Mouse (Mus musculus): ENCODE results near the gene Tysnd1. TPM values are rescaled to one million over a fixed set of nuclear protein-coding genes. Genes with fewer than 3 reads are reported as not detected.
A peak's percentile ranks its signal among the peaks of the same experiment; 100 is the strongest.

Tysnd1 gene
- polyA plus RNA-seq, 1 experiment from 2014 or later, result 36.6 TPM

DNA sequence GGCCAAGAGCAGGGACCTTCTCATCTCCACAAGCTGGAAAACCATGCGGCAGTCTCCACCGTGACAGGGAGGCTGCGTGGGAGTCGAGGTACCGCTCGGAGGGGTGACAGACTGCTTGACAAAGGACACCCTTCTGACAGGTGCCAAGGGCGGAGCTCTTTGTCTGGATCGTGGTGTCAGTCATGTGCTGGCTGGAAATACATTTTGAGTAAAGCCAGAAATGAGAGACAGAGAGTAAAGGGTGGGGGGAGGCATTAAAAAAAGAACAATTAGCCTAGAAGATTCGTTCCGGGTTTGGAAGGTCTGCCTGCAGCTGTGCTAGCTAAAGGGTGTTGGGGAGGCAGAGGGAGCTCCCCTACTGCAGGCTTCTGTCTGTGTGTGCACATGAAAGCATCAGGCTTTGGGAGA is 41.4 kb downstream of the Tysnd1 start:
- Histone ChIP-seq H3K4me1 (ENCODE audit: control insufficient read depth, insufficient read depth, low read length) (no peaks in the 10 kb centered on the region), H3K9ac (ENCODE audit: low read length) (no peak overlapping the region), H3K27ac (replicated peaks; ENCODE audit: low read depth, low read length) (no peak overlapping the region), H3K36me3 (ENCODE audit: control insufficient read depth, insufficient read depth, low read length) (peaks cover 9% of the 10 kb centered on the region; the same call in 1 of the 2 replicates), H3K27me3 (ENCODE audit: control insufficient read depth, insufficient read depth, low read length) (no peaks in the 10 kb centered on the region), H3K4me3 (ENCODE audit: low read depth, low read length) (no peak overlapping the region), H3K9me3 (ENCODE audit: control insufficient read depth, low read length) (no peaks in the 10 kb centered on the region), H3K4me2 (ENCODE audit: low read depth, severe bottlenecking) (no peak overlapping the region)
- 81% methylated on average over 10 of the region's 10 CpGs for WGBS
- no peak for ATAC-seq (ENCODE audit: insufficient number of reproducible peaks, low FRiP score, low TSS enrichment, low read depth)
- DNase-seq (ENCODE audit: low spot score), result no peak

DNA sequence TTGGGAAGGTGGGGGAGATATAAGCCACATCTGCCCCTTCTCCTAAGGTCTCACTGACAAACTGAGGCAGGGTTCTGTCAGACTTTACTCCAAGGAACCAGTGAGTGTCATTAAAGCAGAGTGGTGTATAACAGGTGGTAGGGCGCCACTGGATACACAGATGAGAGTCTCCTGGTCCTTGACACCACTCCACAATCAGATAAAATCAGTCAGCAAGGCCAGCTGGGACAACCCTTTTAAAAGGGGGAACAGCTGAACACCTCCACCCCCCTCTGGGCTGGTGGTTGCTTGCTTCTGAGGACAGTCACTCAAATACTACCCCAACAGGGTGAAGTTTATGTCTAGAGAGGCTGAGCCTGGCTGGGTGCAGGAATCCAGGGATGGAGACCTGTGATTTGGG is 42.2 kb downstream of the Tysnd1 start:
- no peaks in the 10 kb centered on the region for H3K27me3 ChIP-seq (ENCODE audit: control insufficient read depth, insufficient read depth, low read length)
- H3K9ac ChIP-seq (ENCODE audit: low read length), result no peak overlapping the region
- ATAC-seq (ENCODE audit: insufficient number of reproducible peaks, low FRiP score, low TSS enrichment, low read depth) (no peak), DNase-seq (ENCODE audit: low spot score) (no peak)
- 95% methylated on average over 1 of the region's 1 CpGs for WGBS
- H3K36me3 ChIP-seq (ENCODE audit: control insufficient read depth, insufficient read depth, low read length), result peaks cover 13% of the 10 kb centered on the region; the same call in 1 of the 2 replicates
- no peaks in the 10 kb centered on the region for H3K4me1 ChIP-seq (ENCODE audit: control insufficient read depth, insufficient read depth, low read length)
- H3K27ac ChIP-seq (replicated peaks; ENCODE audit: low read depth, low read length), result no peak overlapping the region
- no peak overlapping the region for H3K4me3 ChIP-seq (ENCODE audit: low read depth, low read length)
- no peaks in the 10 kb centered on the region for H3K9me3 ChIP-seq (ENCODE audit: control insufficient read depth, low read length)
- H3K4me2 ChIP-seq (ENCODE audit: low read depth, severe bottlenecking), result no peak overlapping the region

DNA sequence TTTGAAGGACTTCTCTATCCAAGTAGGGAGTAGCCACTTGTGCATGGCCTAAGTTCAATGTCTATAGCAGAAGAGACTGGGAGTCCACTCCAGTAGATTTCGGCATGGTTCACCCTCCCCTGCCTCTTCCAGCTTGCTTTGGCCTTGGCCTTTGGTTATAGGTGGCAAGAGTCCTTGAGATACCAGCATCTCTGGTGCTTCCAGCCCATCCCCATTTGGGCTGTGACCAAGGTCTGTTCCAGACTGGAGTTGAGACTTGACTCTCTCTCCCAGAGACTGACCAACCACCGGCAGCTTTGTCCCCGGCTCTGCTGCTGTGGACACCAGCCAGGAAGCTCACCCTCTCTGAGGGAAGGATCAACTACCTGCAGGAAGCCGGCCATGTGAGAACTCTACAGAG is 42.8 kb downstream of the Tysnd1 start:
- DNase-seq (ENCODE audit: low spot score), result no peak
- ATAC-seq (ENCODE audit: insufficient number of reproducible peaks, low FRiP score, low TSS enrichment, low read depth), result no peak
- H3K9ac ChIP-seq (ENCODE audit: low read length), result no peak overlapping the region
- H3K4me1 ChIP-seq (ENCODE audit: control insufficient read depth, insufficient read depth, low read length), result no peaks in the 10 kb centered on the region
- H3K4me2 ChIP-seq (ENCODE audit: low read depth, severe bottlenecking), result no peak overlapping the region
- H3K27me3 ChIP-seq (ENCODE audit: control insufficient read depth, insufficient read depth, low read length), result no peaks in the 10 kb centered on the region
- peaks cover 13% of the 10 kb centered on the region; the same call in 1 of the 2 replicates for H3K36me3 ChIP-seq (ENCODE audit: control insufficient read depth, insufficient read depth, low read length)
- H3K4me3 ChIP-seq (ENCODE audit: low read depth, low read length), result no peak overlapping the region
- H3K9me3 ChIP-seq (ENCODE audit: control insufficient read depth, low read length), result no peaks in the 10 kb centered on the region
- no peak overlapping the region for H3K27ac ChIP-seq (replicated peaks; ENCODE audit: low read depth, low read length)
- 95% methylated on average over 4 of the region's 4 CpGs for WGBS

DNA sequence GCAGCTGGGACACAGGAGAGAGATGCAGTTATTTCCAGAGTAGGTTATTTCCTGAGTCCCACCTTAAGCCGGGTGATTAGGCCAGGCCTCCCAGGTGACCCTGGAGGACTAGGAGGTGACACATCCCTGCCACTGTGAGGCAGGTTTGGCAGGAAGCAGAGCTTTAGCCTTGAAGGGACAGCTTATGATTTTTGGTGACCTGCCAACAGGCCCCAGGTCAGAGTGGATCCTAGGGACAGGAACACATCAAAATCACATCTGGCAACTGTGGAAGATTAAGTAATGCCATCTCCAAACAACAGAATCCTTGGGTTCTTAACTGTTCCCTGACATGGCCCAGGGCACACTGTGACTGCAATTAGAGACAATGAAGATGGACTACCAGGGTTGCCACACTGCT is 46.0 kb downstream of the Tysnd1 start:
- no peak for ATAC-seq (ENCODE audit: insufficient number of reproducible peaks, low FRiP score, low TSS enrichment, low read depth)
- H3K36me3 ChIP-seq (ENCODE audit: control insufficient read depth, insufficient read depth, low read length), result peaks cover 27% of the 10 kb centered on the region
- no peaks in the 10 kb centered on the region for H3K4me1 ChIP-seq (ENCODE audit: control insufficient read depth, insufficient read depth, low read length)
- no peak for DNase-seq (ENCODE audit: low spot score)
- H3K27me3 ChIP-seq (ENCODE audit: control insufficient read depth, insufficient read depth, low read length), result no peaks in the 10 kb centered on the region
- no peak overlapping the region for H3K27ac ChIP-seq (replicated peaks; ENCODE audit: low read depth, low read length)
- H3K4me3 ChIP-seq (ENCODE audit: low read depth, low read length), result no peak overlapping the region
- no peak overlapping the region for H3K4me2 ChIP-seq (ENCODE audit: low read depth, severe bottlenecking)
- H3K9ac ChIP-seq (ENCODE audit: low read length), result no peak overlapping the region
- 0 out of 2 replicates have a peak, but pooled peaks cover 2% of the 10 kb centered on the region for H3K9me3 ChIP-seq (ENCODE audit: control insufficient read depth, low read length)
- WGBS, result 85% methylated on average over 1 of the region's 1 CpGs

DNA sequence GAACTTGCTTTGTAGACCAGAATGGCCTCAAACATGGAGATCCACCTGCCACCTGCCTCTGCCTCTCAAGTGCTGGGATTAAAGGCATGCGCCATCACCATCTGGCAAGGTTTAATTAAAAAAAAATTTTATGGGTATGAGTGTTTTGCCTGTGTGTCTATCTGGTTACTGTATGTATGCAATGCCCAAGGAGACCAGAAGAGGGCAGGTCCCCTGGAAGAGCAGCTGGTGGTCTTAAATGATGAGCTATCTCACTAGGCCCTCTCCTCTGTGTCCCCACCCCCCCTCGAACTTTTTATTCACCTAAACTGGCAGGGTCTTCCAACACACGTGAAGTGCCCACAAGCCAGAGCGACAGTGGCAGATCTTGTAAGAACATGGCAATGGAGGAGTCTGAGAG is 46.6 kb downstream of the Tysnd1 start:
- H3K9me3 ChIP-seq (ENCODE audit: control insufficient read depth, low read length), result peaks cover 2% of the 10 kb centered on the region; the same call in 1 of the 2 replicates
- no peak overlapping the region for H3K4me3 ChIP-seq (ENCODE audit: low read depth, low read length)
- DNase-seq (ENCODE audit: low spot score), result no peak
- H3K27me3 ChIP-seq (ENCODE audit: control insufficient read depth, insufficient read depth, low read length), result no peaks in the 10 kb centered on the region
- H3K27ac ChIP-seq (replicated peaks; ENCODE audit: low read depth, low read length), result no peak overlapping the region
- H3K4me2 ChIP-seq (ENCODE audit: low read depth, severe bottlenecking), result no peak overlapping the region
- ATAC-seq (ENCODE audit: insufficient number of reproducible peaks, low FRiP score, low TSS enrichment, low read depth), result no peak
- WGBS, result 84% methylated on average over 4 of the region's 4 CpGs
- no peaks in the 10 kb centered on the region for H3K4me1 ChIP-seq (ENCODE audit: control insufficient read depth, insufficient read depth, low read length)
- H3K9ac ChIP-seq (ENCODE audit: low read length), result no peak overlapping the region
- H3K36me3 ChIP-seq (ENCODE audit: control insufficient read depth, insufficient read depth, low read length), result peaks cover 29% of the 10 kb centered on the region

DNA sequence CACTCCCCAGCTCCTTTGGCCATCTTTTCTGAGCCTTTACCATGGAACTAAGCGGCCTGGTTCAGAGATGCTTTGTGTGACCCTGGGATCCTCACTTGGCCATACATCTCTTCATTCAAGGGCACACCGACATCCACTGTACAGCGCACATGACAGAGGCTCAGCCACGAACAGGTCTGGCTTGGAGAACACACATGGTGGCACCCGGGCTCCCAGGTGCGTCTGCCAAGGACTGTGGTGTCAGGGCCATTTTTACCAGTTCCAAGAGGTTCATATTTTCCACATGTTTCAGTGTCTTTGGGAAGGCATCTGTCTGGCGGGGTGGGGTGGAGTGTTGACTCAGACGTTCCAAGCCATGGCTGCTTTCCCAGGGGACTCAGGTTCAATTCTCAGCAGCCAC is 47.0 kb downstream of the Tysnd1 start:
- WGBS, result 96% methylated on average over 8 of the region's 8 CpGs
- H3K27me3 ChIP-seq (ENCODE audit: control insufficient read depth, insufficient read depth, low read length), result no peaks in the 10 kb centered on the region
- no peak overlapping the region for H3K4me3 ChIP-seq (ENCODE audit: low read depth, low read length)
- peaks cover 2% of the 10 kb centered on the region; the same call in 1 of the 2 replicates for H3K9me3 ChIP-seq (ENCODE audit: control insufficient read depth, low read length)
- no peak overlapping the region for H3K4me2 ChIP-seq (ENCODE audit: low read depth, severe bottlenecking)
- H3K9ac ChIP-seq (ENCODE audit: low read length), result no peak overlapping the region
- H3K4me1 ChIP-seq (ENCODE audit: control insufficient read depth, insufficient read depth, low read length), result no peaks in the 10 kb centered on the region
- H3K36me3 ChIP-seq (ENCODE audit: control insufficient read depth, insufficient read depth, low read length), result peaks cover 34% of the 10 kb centered on the region
- no peak for ATAC-seq (ENCODE audit: insufficient number of reproducible peaks, low FRiP score, low TSS enrichment, low read depth)
- H3K27ac ChIP-seq (replicated peaks; ENCODE audit: low read depth, low read length), result no peak overlapping the region
- DNase-seq (ENCODE audit: low spot score), result no peak

DNA sequence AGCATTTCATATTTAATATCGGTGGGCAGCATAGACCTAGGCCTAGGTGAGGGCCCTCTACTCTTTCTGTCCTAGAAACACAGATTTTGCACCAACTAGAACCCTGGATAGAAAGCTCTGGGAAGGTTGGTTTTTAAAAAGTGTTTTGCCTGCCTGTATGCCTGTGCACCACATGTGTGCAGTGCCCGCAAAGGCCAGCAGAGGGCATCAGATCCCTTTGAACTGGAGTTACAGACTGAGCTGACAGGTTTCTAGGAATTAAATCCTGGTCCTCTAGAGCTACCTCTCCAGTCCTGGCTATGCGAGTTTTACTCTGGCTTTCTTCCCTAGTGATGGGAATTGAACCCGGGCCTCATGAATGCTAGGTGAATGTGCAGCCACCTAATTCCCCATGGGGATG is 49.8 kb downstream of the Tysnd1 start:
- 87% methylated on average over 4 of the region's 4 CpGs for WGBS
- DNase-seq (ENCODE audit: low spot score), result peak; percentile 67
- H3K9me3 ChIP-seq (ENCODE audit: control insufficient read depth, low read length), result peaks cover 2% of the 10 kb centered on the region; the same call in 1 of the 2 replicates
- H3K27ac ChIP-seq (replicated peaks; ENCODE audit: low read depth, low read length), result no peak overlapping the region
- H3K36me3 ChIP-seq (ENCODE audit: control insufficient read depth, insufficient read depth, low read length), result peaks cover 35% of the 10 kb centered on the region
- no peak overlapping the region for H3K9ac ChIP-seq (ENCODE audit: low read length)
- no peak overlapping the region for H3K4me2 ChIP-seq (ENCODE audit: low read depth, severe bottlenecking)
- H3K27me3 ChIP-seq (ENCODE audit: control insufficient read depth, insufficient read depth, low read length), result no peaks in the 10 kb centered on the region
- H3K4me1 ChIP-seq (ENCODE audit: control insufficient read depth, insufficient read depth, low read length), result no peaks in the 10 kb centered on the region
- ATAC-seq (ENCODE audit: insufficient number of reproducible peaks, low FRiP score, low TSS enrichment, low read depth), result no peak
- no peak overlapping the region for H3K4me3 ChIP-seq (ENCODE audit: low read depth, low read length)

DNA sequence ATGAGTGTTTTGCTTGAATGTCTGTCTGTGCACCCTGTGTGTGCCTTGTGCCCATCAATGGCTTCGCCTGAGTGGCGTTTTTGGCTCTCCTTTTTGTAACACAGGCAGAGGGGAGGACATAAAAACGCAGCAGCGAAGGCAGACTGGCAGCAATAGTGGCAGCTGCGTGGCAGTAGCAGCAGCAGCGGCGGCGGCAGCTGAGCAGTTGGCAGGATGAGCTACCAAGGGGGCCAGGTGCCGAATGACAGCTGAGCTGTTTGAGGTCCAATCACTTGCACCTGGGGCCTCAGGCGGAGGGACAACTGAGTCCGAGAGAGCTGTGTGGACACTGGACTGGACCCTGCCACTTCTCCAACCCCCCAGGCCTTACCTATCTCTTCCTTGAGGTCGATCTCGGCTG is 52.0 kb downstream of the Tysnd1 start:
- H3K9me3 ChIP-seq (ENCODE audit: control insufficient read depth, low read length), result peaks cover 2% of the 10 kb centered on the region; the same call in 1 of the 2 replicates
- DNase-seq (ENCODE audit: low spot score), result no peak
- 95% methylated on average over 13 of the region's 13 CpGs for WGBS
- H3K36me3 ChIP-seq (ENCODE audit: control insufficient read depth, insufficient read depth, low read length), result peaks cover 39% of the 10 kb centered on the region
- H3K27ac ChIP-seq (replicated peaks; ENCODE audit: low read depth, low read length), result no peak overlapping the region
- no peaks in the 10 kb centered on the region for H3K4me1 ChIP-seq (ENCODE audit: control insufficient read depth, insufficient read depth, low read length)
- no peak overlapping the region for H3K4me3 ChIP-seq (ENCODE audit: low read depth, low read length)
- H3K9ac ChIP-seq (ENCODE audit: low read length), result no peak overlapping the region
- H3K4me2 ChIP-seq (ENCODE audit: low read depth, severe bottlenecking), result no peak overlapping the region
- ATAC-seq (ENCODE audit: insufficient number of reproducible peaks, low FRiP score, low TSS enrichment, low read depth), result no peak
- H3K27me3 ChIP-seq (ENCODE audit: control insufficient read depth, insufficient read depth, low read length), result no peaks in the 10 kb centered on the region

DNA sequence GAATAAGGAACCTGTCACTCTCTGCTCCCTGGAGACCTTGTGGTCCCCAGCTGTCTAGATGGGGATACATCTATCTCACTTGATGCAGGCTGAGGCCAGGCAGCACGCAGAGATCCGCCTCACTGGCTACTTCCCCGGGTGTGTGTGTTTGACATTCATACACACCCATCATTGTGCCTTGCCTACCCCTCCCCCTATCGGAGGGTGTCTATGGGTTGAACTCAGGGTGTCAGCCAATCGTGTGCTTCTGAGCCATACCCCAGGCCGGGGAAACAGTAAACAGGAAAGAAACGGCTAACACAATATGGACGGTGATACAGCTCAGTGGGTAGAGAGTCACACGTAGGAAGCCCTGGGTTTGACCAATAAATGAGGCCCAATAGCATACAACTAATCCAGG is 54.7 kb downstream of the Tysnd1 start:
- Histone ChIP-seq H3K4me2 (ENCODE audit: low read depth, severe bottlenecking) (no peak overlapping the region), H3K4me3 (ENCODE audit: low read depth, low read length) (no peak overlapping the region), H3K36me3 (ENCODE audit: control insufficient read depth, insufficient read depth, low read length) (peaks cover 37% of the 10 kb centered on the region), H3K9ac (ENCODE audit: low read length) (no peak overlapping the region), H3K4me1 (ENCODE audit: control insufficient read depth, insufficient read depth, low read length) (no peaks in the 10 kb centered on the region), H3K27ac (replicated peaks; ENCODE audit: low read depth, low read length) (no peak overlapping the region), H3K27me3 (ENCODE audit: control insufficient read depth, insufficient read depth, low read length) (no peaks in the 10 kb centered on the region), H3K9me3 (ENCODE audit: control insufficient read depth, low read length) (peaks cover 2% of the 10 kb centered on the region; the same call in 1 of the 2 replicates)
- DNase-seq (ENCODE audit: low spot score), result no peak
- no peak for ATAC-seq (ENCODE audit: insufficient number of reproducible peaks, low FRiP score, low TSS enrichment, low read depth)
- WGBS, result 92% methylated on average over 9 of the region's 9 CpGs
